Comparison of ENCODE assay signal across 8 mouse cellular contexts in genomic region chr9:54698318-54699086, GRCm38 (mm10). TPM values are rescaled to one million over a fixed set of nuclear protein-coding genes. Genes with fewer than 3 reads are reported as not detected.
A peak's percentile ranks its signal among the peaks of the same experiment; 100 is the strongest.
DNase-seq lines count a peak whose midpoint lies in the region; ATAC-seq lines count a peak whose summit lies in the region.

Gene Dnaja4 (plus strand): TSS chr9:54698873.

- peaks cover 26% of the 10 kb centered on the region for H3K27me3 ChIP-seq in midbrain, embryonic 11.5 days (ENCODE audit: control insufficient read depth, insufficient read depth, low read length)

- no peaks in the 10 kb centered on the region for H3K9me3 ChIP-seq in midbrain, embryonic 11.5 days (ENCODE audit: control insufficient read depth, low read length)

- peak; percentile 51 for ATAC-seq in midbrain, embryonic 11.5 days (ENCODE audit: low FRiP score)

- H3K9ac ChIP-seq in midbrain, embryonic 11.5 days (ENCODE audit: low read length): peak within 1 kb of the TSS; percentile 59

- 71% methylated on average over 17 of the region's 17 CpGs for WGBS in midbrain, embryonic 11.5 days

- H3K36me3 ChIP-seq in midbrain, embryonic 11.5 days (ENCODE audit: control insufficient read depth, insufficient read depth, low read length): no peaks in the 10 kb centered on the region

- H3K4me1 ChIP-seq in brown adipose tissue, adult 24 weeks (ENCODE audit: control insufficient read depth, insufficient read depth, insufficient read length, low read length): peaks cover 9% of the 10 kb centered on the region; the same call in 1 of the 2 replicates
- no peaks in the 10 kb centered on the region for H3K4me1 ChIP-seq in midbrain, embryonic 11.5 days (ENCODE audit: control insufficient read depth, insufficient read depth, low read length)

- peak within 1 kb of the TSS; percentile 76 for H3K27ac ChIP-seq in brown adipose tissue, adult 24 weeks (replicated peaks; ENCODE audit: low read depth, low read length)
- H3K27ac ChIP-seq in midbrain, embryonic 11.5 days (ENCODE audit: low read depth, low read length): no peak within 1 kb of the TSS

- peak within 1 kb of the TSS; percentile 85 for H3K4me3 ChIP-seq in brown adipose tissue, adult 24 weeks (ENCODE audit: insufficient read depth, low read depth, low read length)
- H3K4me3 ChIP-seq in midbrain, embryonic 11.5 days (ENCODE audit: low read depth, low read length): peak within 1 kb of the TSS; percentile 47

- DNase-seq in layer of hippocampus, adult 18-20 months (ENCODE audit: low spot score in 2 of 2): no peak
- no peak for DNase-seq in layer of hippocampus, adult 11-12 months (ENCODE audit: low spot score)
- DNase-seq in gastrocnemius, postnatal 4 days (ENCODE audit: low spot score in 2 of 2): no peak
- no peak for DNase-seq in layer of hippocampus, postnatal 10 days (ENCODE audit: low spot score in 2 of 2)
- no peak for DNase-seq in midbrain, embryonic 11.5 days (ENCODE audit: low spot score, missing footprints)
- no peak for DNase-seq in thymus, adult 18-20 months
- no peak for DNase-seq in ovary, postnatal 10 days (ENCODE audit: low spot score)

- H3K4me2 ChIP-seq in midbrain, embryonic 11.5 days: peak within 1 kb of the TSS; percentile 76

RNA-seq across cellular contexts. Expression of gene Dnaja4, which starts in this region (rescaled TPM):
- total RNA-seq in layer of hippocampus, adult 18-20 months (2021): 10 to 100 TPM; 57.4 to 63.9 TPM
- 11.9 and 22.4 TPM in 2 replicates for polyA plus RNA-seq in brown adipose tissue, adult 24 weeks (2012; ENCODE audit: insufficient read depth, insufficient read length, missing spikeins)
- 10 to 100 TPM; 38.7 to 49.3 TPM for total RNA-seq in gastrocnemius, postnatal 4 days (2021)
- total RNA-seq in layer of hippocampus, postnatal 10 days (2021): 10 to 100 TPM; 17.1 TPM
- polyA plus RNA-seq in midbrain, embryonic 11.5 days (2014; fragmentation: Nextera tagmentation; extraction: Ambion mirVana): 4.0 and 4.7 TPM in 2 replicates
